Mouse (Mus musculus): ENCODE results near the gene Crk.

DNA sequence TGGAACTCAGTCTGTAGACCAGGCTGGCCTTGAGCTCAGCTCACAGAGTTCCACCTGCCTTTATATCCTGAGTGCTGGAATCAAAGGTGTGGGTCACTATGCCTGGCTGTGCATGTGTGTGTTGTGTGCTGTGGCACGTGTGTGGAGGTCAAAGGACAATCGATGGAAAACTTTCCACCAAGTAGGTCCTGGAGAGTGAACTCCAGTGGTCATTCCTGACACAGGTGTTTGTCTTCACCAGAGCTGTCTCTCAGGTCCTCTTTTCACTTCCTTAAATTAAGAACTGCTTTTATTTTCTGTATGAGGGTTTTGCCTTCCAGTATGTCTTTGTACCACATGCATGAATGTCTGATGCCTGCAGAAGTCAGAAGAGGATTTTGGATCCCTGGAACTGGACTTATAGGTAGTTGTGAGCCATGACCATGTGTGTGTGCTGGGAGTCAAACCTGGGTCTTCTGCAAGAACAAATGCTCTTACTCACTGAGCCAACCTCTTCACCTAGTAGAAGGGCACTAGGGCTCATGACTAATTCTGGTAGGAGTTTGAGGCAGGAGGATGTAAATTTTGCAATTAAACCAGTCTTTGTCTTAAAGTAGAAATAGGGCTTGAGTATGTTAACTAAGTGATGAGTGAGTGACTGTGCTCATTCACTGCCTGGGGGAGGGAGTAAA lies 58.9 kb downstream of the Crk start:
- TF ChIP-seq CTCF (IDR thresholded peaks at IDR 0.05; ENCODE audit: low read depth, low read length), result no peak
- no peak for TF ChIP-seq POLR2A (IDR thresholded peaks at IDR 0.05; ENCODE audit: insufficient read depth, low read length)
